Mouse (Mus musculus): Measurements from ENCODE around the gene Mmp25.
A peak's percentile ranks its signal among the peaks of the same experiment; 100 is the strongest.

Mmp25 gene

DNA sequence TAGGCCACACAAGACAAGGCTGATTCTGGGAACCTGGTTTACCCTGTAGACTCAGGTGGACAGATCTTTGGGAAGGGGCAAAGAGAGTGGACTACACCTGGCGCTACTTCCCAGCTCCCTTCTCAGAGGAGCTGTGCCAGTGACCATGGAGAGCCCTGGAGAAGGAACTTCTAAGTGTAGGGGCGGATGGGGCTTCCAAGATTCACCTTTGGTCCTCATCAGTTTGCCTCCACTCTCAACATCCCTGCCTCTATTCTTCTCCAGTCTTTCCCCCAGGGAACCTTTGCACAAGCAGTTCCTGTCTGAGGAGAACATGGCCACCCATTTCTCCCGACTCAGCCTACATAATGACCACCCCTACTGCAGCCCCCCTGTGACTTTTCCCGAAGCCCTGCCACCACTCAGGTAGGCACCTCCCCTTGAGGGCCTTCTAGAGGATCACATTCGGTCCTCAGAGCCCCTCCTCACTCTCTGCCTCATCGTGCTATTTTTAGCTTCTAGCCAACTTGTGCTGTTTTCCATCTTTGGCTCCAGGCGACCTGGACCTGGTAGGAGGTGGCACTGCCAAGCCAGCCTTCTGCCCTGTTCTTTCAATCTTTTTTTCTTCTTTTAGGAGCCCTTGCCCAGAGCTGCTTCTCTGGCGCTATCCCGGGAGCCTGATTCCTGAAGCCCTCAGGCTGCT lies 29.3 kb upstream of the Mmp25 start:
- Histone ChIP-seq H3K27me3 (ENCODE audit: control insufficient read depth, insufficient read depth, low read length, poor library complexity, severe bottlenecking) (no peaks in the 10 kb centered on the region), H3K36me3 (ENCODE audit: control insufficient read depth, insufficient read depth, low read length, poor library complexity, severe bottlenecking) (no peaks in the 10 kb centered on the region)
- no peak for DNase-seq (ENCODE audit: low read depth, low spot score)

DNA sequence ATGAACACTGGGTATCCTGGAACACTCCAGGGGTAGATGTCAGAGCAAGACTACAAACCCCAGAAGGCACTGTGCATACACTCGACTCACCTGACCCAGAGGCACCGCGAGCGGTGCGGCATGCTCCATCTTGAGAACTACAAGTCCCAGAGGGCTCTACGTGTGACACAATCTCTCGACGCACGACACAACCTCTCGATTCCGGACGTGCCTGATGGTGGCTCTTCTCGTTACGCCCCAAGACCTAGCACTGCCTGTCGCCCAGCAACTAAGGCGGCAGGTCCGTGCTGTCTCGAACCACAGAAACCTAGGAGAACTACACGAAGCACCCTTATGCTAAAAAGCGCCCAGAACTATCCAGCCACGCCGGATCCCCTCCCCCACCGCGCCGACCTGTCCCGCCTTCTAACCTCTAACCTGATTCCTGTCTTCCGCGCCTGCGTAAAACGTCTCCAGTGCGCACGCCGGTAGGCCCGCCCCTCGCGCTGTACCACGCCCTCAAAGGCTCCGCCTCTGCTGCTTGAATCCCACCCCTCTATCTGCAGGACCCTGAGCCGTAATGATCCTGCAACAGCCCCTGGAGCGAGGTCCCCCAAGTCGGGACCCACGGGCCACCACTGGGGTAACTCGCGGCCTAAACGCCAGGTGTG lies 28.5 kb upstream of the Mmp25 start, which contains the start of the genes Hcfc1r1 and Thoc6:
TSS of gene Hcfc1r1 (plus strand) at position 173 of the 650 bp plus-strand sequence.
TSS of gene Thoc6 (minus strand) at position 459 of the 650 bp plus-strand sequence.
- Histone ChIP-seq H3K27me3 (ENCODE audit: control insufficient read depth, insufficient read depth, low read length, poor library complexity, severe bottlenecking) (no peaks in the 10 kb centered on the region), H3K36me3 (ENCODE audit: control insufficient read depth, insufficient read depth, low read length, poor library complexity, severe bottlenecking) (no peaks in the 10 kb centered on the region)
- DNase-seq (ENCODE audit: low read depth, low spot score) = peak; percentile 97

DNA sequence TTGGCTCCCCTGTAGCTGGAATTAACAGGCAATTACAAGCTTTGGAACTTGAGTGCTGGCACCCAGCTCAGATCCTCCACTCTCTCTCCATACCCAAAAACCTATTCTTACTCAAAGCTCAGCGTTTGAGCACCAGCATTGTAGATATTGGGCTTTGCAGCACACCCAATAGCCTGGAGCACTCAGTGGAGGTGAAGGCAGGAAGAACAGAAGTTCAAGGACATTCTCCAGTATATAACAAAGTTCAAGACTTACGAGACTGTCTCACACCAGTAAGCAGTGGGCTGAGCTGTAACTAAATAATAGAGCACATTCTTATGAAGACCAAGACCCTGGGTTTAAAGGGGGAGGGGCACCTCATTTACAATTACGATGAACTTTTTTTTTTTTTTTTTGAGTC lies 27.7 kb upstream of the Mmp25 start:
- Histone ChIP-seq H3K27me3 (ENCODE audit: control insufficient read depth, insufficient read depth, low read length, poor library complexity, severe bottlenecking) (no peaks in the 10 kb centered on the region), H3K36me3 (ENCODE audit: control insufficient read depth, insufficient read depth, low read length, poor library complexity, severe bottlenecking) (peaks cover 1% of the 10 kb centered on the region; the same call in 1 of the 2 replicates)
- no peak for DNase-seq (ENCODE audit: low read depth, low spot score)

DNA sequence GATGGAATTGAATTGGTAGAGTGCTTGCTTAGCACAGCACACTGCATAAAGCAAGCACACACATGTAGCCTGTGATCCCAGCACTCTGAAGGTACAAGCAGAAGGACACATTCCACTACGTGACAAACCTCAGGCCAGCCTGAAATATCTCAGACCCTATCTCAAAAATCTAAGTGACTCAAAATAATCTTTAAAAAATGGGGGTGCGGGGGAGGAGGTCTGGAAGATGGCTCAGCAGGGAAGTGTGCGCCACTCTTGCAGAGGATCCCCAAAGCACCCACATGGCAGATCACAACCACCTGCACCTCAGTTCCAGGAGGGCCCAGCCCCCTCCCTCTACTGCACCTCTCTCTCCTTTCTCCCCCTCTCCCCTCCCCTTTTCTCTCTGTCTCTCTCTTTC lies 26.4 kb upstream of the Mmp25 start:
- Histone ChIP-seq H3K27me3 (ENCODE audit: control insufficient read depth, insufficient read depth, low read length, poor library complexity, severe bottlenecking) (no peaks in the 10 kb centered on the region), H3K36me3 (ENCODE audit: control insufficient read depth, insufficient read depth, low read length, poor library complexity, severe bottlenecking) (peaks cover 2% of the 10 kb centered on the region; the same call in 1 of the 2 replicates)
- DNase-seq (ENCODE audit: low read depth, low spot score) = no peak

DNA sequence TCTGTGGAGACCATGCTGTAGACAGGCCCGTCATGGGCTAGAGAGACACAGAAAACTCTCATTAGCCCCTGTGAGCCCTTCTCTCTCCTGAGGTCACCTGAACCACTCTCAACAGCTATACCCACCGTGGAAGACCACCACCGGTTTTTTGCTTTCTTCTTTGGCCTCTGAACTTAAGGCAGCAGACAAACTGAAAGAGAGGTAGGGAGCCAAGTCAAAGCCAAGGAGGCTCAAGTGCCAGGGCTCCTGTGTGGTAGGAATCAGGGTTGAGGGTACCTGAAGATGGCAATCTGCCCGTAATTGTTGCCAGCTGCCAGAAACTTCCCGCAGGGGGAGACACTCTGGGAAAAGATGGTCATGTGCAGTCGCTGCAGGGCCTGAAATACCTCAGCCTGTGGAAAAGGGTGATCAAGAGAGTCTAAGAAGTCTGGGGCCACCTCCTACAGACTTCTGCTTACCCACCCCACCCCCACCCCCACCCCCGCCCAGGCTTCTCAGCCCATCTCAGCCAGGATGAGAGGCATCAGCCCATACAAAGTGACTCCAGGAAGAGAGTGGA lies 25.5 kb upstream of the Mmp25 start:
- DNase-seq (ENCODE audit: low read depth, low spot score) = no peak
- peaks cover 2% of the 10 kb centered on the region; the same call in 1 of the 2 replicates for H3K36me3 ChIP-seq (ENCODE audit: control insufficient read depth, insufficient read depth, low read length, poor library complexity, severe bottlenecking)

DNA sequence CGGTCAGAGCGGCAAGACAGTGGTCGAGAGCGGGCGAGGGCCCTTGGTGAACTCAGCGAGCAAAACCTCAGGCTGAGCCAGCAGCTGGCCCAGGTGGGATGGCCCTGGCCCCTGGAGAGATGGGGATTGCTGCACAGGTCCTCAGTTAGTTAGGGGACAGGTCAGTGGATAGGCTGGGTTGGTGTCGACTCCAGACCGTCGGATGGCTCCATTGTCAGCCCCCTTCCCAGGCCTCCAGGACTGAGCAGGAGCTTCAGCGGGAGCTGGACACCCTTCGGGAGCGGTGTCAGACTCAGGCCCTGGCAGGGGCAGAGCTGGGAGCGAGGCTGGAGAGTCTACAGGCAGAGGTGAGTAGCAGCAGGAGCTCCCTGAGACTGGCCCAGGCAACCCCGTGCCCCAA lies 20.4 kb upstream of the Mmp25 start:
- H3K27me3 ChIP-seq (ENCODE audit: control insufficient read depth, insufficient read depth, low read length, poor library complexity, severe bottlenecking) = no peaks in the 10 kb centered on the region
- DNase-seq (ENCODE audit: low read depth, low spot score) = no peak
- peaks cover 2% of the 10 kb centered on the region; the same call in 1 of the 2 replicates for H3K36me3 ChIP-seq (ENCODE audit: control insufficient read depth, insufficient read depth, low read length, poor library complexity, severe bottlenecking)

More for the DNA sequence above, 25.5 kb upstream of the Mmp25 start:
- no peaks in the 10 kb centered on the region for H3K27me3 ChIP-seq (ENCODE audit: control insufficient read depth, insufficient read depth, low read length, poor library complexity, severe bottlenecking)

DNA sequence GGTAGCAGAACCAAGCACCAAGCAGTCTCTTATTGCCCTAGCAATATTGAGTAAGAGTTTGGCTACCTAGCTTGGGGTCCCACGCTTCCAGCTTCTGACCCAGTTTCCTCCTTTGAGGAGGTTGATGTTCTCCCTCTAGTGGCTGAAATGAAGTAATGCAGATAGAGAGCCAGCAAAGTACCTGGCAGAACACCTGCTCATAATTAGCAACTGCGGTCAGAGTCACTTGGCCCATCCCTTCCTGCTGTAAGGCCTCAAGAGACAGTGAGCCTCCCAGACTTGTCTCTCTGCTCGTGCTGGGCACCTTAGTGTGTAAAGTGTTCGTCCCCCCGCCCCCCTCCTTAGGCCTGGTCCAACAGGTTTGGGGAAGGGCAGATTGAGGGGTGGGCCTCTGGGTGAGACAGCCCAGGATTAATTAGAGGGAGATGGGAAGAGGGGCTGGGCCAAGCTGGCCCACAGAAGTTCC lies 19.5 kb upstream of the Mmp25 start:
- peaks cover 2% of the 10 kb centered on the region; the same call in 1 of the 2 replicates for H3K36me3 ChIP-seq (ENCODE audit: control insufficient read depth, insufficient read depth, low read length, poor library complexity, severe bottlenecking)
- H3K27me3 ChIP-seq (ENCODE audit: control insufficient read depth, insufficient read depth, low read length, poor library complexity, severe bottlenecking) = no peaks in the 10 kb centered on the region
- peak; percentile 72 for DNase-seq (ENCODE audit: low read depth, low spot score)

DNA sequence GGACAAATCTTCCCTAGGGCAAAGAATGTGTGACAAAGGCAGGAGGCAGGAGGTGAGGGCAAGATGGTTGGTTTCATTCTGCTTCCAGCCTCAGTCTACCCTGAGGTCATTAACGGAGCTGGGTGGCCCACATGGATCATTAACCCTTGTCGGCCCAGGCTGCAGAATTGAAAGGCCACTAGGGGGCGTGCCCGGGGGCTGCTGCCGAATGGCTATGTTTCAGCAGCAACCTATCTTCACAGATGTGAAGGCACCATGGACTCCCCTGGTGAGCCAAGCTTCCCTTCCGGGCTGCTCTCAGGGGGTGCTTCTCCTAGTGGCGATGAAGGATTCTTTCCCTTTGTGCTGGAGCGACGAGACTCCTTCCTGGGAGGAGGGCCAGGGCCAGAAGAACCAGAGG lies 16.4 kb upstream of the Mmp25 start:
- H3K36me3 ChIP-seq (ENCODE audit: control insufficient read depth, insufficient read depth, low read length, poor library complexity, severe bottlenecking) = no peaks in the 10 kb centered on the region
- DNase-seq (ENCODE audit: low read depth, low spot score) = peak; percentile 51
- H3K27me3 ChIP-seq (ENCODE audit: control insufficient read depth, insufficient read depth, low read length, poor library complexity, severe bottlenecking) = no peaks in the 10 kb centered on the region

DNA sequence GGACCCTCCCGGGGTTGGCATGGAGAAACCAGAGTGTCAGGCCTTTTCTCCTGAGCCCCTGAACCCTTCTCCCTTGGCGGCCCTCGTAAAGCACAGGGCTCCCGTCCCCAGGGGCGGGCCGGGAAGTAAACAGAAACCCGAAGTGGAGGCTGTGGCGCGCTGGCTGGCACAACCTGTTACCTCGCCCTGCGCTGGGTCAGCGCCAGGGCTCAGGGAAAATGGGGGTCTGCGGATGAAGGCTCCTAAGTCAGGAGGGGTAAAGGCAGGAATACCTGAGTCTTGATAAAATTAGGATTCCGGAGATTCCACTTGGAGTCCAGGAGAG lies 15.8 kb upstream of the Mmp25 start:
- no peak for DNase-seq (ENCODE audit: low read depth, low spot score)
- Histone ChIP-seq H3K27me3 (ENCODE audit: control insufficient read depth, insufficient read depth, low read length, poor library complexity, severe bottlenecking) (no peaks in the 10 kb centered on the region), H3K36me3 (ENCODE audit: control insufficient read depth, insufficient read depth, low read length, poor library complexity, severe bottlenecking) (no peaks in the 10 kb centered on the region)

DNA sequence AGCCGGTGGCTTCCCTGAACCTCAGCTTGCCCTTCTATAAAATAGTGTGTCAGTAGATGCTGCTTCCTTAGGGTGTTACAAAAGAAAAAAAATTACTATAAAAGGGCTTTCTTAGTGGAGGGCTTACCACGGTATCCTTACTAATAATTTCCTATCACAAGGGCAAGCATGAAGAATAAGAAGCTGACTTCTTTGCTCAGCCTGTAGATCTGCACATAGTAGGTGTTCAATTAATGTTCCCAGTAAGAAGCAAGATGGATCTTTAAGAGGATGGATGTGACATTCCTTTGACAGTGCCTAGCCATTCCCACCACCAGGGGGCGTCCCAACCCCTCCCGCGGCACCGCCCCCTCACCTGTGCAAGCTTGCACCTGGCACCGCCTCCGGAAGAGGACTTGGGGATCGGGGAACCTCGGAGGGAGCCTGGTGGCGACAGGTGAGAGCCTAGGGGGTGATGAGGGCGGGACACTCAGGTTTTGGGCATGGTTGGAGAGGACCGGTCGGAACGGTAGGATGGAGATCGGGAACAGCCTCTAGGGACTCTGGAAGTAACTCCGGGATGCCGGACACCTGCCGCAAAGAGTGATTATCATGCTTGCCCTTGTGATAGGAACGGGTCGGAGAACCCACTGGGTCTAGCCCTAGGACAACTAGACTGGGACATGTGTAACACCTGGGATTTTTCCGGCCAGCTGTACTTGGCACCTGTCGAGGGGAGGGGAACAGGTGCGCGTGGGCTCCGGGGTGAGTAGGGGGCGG lies 15.2 kb upstream of the Mmp25 start, which contains the start of gene Bicdl2:
TSS of gene Bicdl2 (plus strand) at position 390 of the 759 bp plus-strand sequence.
- no peaks in the 10 kb centered on the region for H3K36me3 ChIP-seq (ENCODE audit: control insufficient read depth, insufficient read depth, low read length, poor library complexity, severe bottlenecking)
- DNase-seq (ENCODE audit: low read depth, low spot score) = peak; percentile 71
- no peaks in the 10 kb centered on the region for H3K27me3 ChIP-seq (ENCODE audit: control insufficient read depth, insufficient read depth, low read length, poor library complexity, severe bottlenecking)

DNA sequence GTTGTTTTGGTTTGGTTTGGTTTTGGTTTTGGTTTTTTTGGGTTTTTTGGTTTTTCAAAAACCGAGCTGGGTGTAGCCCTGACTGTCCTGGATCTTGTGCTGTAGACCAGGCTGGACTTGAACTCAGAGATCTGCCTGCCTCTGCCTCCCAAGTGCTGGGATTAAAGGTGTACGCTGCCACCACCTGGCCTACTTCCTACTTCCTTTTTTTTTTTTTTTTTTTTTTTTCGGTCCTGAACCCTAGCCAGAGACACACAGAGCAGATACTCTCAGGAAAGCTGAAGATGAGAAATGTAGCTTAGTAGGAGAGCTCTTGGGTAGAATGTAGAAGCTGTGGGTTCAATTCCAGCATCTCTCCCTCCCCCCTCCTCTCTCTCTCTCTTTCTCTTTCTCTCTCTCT lies 13.4 kb upstream of the Mmp25 start:
- DNase-seq (ENCODE audit: low read depth, low spot score) = no peak
- Histone ChIP-seq H3K27me3 (ENCODE audit: control insufficient read depth, insufficient read depth, low read length, poor library complexity, severe bottlenecking) (no peaks in the 10 kb centered on the region), H3K36me3 (ENCODE audit: control insufficient read depth, insufficient read depth, low read length, poor library complexity, severe bottlenecking) (no peaks in the 10 kb centered on the region)

DNA sequence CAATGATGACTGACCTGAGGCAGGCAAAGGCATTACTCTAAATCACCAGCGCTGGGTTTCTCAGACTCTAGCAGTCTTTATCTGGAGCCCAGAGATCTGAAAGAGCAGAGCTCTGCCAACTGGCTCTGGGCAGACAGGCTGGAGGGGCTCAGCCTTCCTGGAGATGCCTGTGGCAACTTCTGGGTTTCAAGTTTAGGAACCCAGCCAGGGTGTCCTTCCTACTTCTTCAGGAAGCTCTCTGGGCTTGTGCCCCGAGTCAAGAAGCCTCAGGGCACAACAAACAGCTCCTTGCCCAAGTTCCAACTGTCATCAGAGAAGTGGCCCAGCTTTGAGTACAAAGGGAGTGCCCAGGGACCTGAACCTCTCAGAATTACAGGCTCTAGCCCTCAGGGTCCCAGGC lies 9.3 kb upstream of the Mmp25 start:
- DNase-seq (ENCODE audit: low read depth, low spot score) = no peak

DNA sequence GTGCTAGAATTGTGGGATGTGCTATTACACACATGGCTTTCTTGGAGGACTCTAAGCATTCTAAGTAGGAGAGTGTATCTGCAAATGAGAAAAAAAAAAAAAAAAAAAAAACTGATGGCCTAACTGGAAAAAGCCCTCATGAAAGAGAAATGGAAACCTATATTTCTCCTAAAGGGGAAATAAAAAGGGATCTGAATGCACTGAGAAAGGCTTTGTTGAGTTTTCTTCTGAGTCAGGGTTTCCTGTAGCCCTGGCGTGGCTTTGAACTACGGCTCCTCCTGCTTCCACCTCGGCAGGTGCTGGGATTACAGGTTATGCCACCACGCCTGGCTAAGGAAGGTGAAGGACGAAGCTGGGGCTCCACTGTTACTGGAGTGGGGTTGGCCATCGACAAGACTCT lies 8.9 kb upstream of the Mmp25 start:
- Histone ChIP-seq H3K36me3 (ENCODE audit: control insufficient read depth, insufficient read depth, low read length, poor library complexity, severe bottlenecking) (no peaks in the 10 kb centered on the region), H3K27me3 (ENCODE audit: control insufficient read depth, insufficient read depth, low read length, poor library complexity, severe bottlenecking) (no peaks in the 10 kb centered on the region)
- DNase-seq (ENCODE audit: low read depth, low spot score) = no peak

More for the DNA sequence above, 9.3 kb upstream of the Mmp25 start:
- H3K27me3 ChIP-seq (ENCODE audit: control insufficient read depth, insufficient read depth, low read length, poor library complexity, severe bottlenecking) = no peaks in the 10 kb centered on the region
- no peaks in the 10 kb centered on the region for H3K36me3 ChIP-seq (ENCODE audit: control insufficient read depth, insufficient read depth, low read length, poor library complexity, severe bottlenecking)

DNA sequence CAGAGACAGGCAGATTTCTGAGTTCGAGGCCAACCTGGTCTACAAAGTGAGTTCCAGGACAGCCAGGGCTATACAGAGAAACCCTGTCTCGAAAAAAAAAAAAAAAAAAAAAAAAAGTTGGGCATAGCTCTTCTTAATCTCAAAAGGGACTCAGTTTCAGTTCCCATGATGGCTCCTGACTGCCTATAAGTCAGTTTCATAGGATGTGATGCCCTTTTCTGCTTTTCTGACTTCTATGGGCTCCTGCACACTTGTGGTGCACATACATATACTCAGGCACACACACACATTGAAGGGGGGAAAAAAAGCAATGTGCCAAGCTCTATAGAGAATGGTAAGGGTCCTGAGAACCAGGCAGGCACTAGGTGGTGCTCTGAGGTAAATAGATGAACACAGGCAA lies 8.2 kb upstream of the Mmp25 start:
- no peaks in the 10 kb centered on the region for H3K27me3 ChIP-seq (ENCODE audit: control insufficient read depth, insufficient read depth, low read length, poor library complexity, severe bottlenecking)
- no peaks in the 10 kb centered on the region for H3K36me3 ChIP-seq (ENCODE audit: control insufficient read depth, insufficient read depth, low read length, poor library complexity, severe bottlenecking)
- no peak for DNase-seq (ENCODE audit: low read depth, low spot score)

DNA sequence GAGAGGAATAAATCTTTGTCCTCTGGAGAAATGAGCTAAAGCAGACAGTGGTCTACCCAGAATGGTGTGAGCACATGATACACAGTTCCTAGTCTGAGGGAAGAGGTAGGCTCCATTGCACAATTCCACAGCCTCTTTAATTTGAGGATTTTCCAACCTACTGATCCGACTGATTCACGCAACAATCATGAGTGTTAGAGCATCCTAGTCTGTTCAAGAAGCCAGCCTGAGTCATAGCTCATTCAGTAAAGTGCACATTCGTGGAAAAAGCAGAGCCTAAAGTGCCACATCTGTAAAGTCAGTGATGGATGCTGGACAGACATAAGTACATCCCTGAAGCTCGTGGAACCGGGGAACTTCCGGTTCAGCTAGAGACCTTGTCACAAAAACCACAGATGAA lies 6.3 kb upstream of the Mmp25 start:
- no peak for DNase-seq (ENCODE audit: low read depth, low spot score)
- Histone ChIP-seq H3K27me3 (ENCODE audit: control insufficient read depth, insufficient read depth, low read length, poor library complexity, severe bottlenecking) (no peaks in the 10 kb centered on the region), H3K36me3 (ENCODE audit: control insufficient read depth, insufficient read depth, low read length, poor library complexity, severe bottlenecking) (no peaks in the 10 kb centered on the region)

Measured in splenic B cell, adult 2 months (primary cell).